Mouse (Mus musculus) naive thymus-derived CD4-positive, alpha-beta T cell, adult 2 months (primary cell): Measurements from ENCODE around the gene 4930558C23Rik.
A peak's percentile ranks its signal among the peaks of the same experiment; 100 is the strongest.
"Not testable (repeated sequence)": the region's sequence is repeated elsewhere in the genome, so short reads cannot be mapped to it uniquely, and the experiment has no call there.

Experiments used
- DNase-seq: peaks from one replicate; pipeline ENCODE4 v3.0.0-alpha.2; 2011; ENCODE audit warnings: low read depth

4930558C23Rik gene

GRCm38 (mm10) chr3:95402741-95403140 lies at the start of gene 4930558C23Rik:
TSS of gene 4930558C23Rik (minus strand) at chr3:95402841.
- DNase-seq = no peak

- no peak for DNase-seq
Observed at GRCm38 (mm10) chr3:95450915-95451314, 48.3 kb upstream of the 4930558C23Rik start.

GRCm38 (mm10) chr3:95450408-95450807 lies 47.8 kb upstream of the 4930558C23Rik start:
- peak; percentile 80 for DNase-seq

- no peak for DNase-seq
Observed at GRCm38 (mm10) chr3:95445311-95445710, 42.7 kb upstream of the 4930558C23Rik start.

GRCm38 (mm10) chr3:95442406-95443117 lies 39.9 kb upstream of the 4930558C23Rik start:
- no peak for DNase-seq

- no peak for DNase-seq
Observed at GRCm38 (mm10) chr3:95439670-95440069, 37.0 kb upstream of the 4930558C23Rik start.

- not testable (repeated sequence) for DNase-seq
Observed at GRCm38 (mm10) chr3:95438636-95439035, 36.0 kb upstream of the 4930558C23Rik start.

GRCm38 (mm10) chr3:95435561-95435960 lies 32.9 kb upstream of the 4930558C23Rik start:
- no peak for DNase-seq

- DNase-seq = no peak
Observed at GRCm38 (mm10) chr3:95434983-95435370, 32.3 kb upstream of the 4930558C23Rik start.

- DNase-seq = peak; percentile 95
Observed at GRCm38 (mm10) chr3:95434136-95434982, 31.7 kb upstream of the 4930558C23Rik start, which contains the start of gene Arnt. TSS of gene Arnt (plus strand) at chr3:95434388.

- no peak for DNase-seq
Observed at GRCm38 (mm10) chr3:95433301-95433915, 30.8 kb upstream of the 4930558C23Rik start.

- DNase-seq = not testable (repeated sequence)
Observed at GRCm38 (mm10) chr3:95428423-95428822, 25.8 kb upstream of the 4930558C23Rik start.

GRCm38 (mm10) chr3:95427891-95428238 lies 25.2 kb upstream of the 4930558C23Rik start:
- DNase-seq = not testable (repeated sequence)

- DNase-seq = not testable (repeated sequence)
Observed at GRCm38 (mm10) chr3:95427117-95427890, 24.7 kb upstream of the 4930558C23Rik start.

GRCm38 (mm10) chr3:95426476-95426875 lies 23.8 kb upstream of the 4930558C23Rik start:
- not testable (repeated sequence) for DNase-seq

- DNase-seq = no peak
Observed at GRCm38 (mm10) chr3:95417866-95418265, 15.2 kb upstream of the 4930558C23Rik start.

- no peak for DNase-seq
Observed at GRCm38 (mm10) chr3:95412268-95412667, 9.6 kb upstream of the 4930558C23Rik start.

GRCm38 (mm10) chr3:95408852-95409251 lies 6.2 kb upstream of the 4930558C23Rik start:
- DNase-seq = no peak

GRCm38 (mm10) chr3:95407728-95408127 lies 5.1 kb upstream of the 4930558C23Rik start:
- DNase-seq = no peak

- peak; percentile 49 for DNase-seq
Observed at GRCm38 (mm10) chr3:95394385-95394784, 8.3 kb downstream of the 4930558C23Rik start.

GRCm38 (mm10) chr3:95385401-95386075 lies 17.1 kb downstream of the 4930558C23Rik start:
- peak; percentile 41 for DNase-seq
